Mouse (Mus musculus): ENCODE results near the gene Tmem114. TPM values are rescaled to one million over a fixed set of nuclear protein-coding genes. Genes with fewer than 3 reads are reported as not detected.

Gene Tmem114
- not detected in 2 replicates for polyA plus RNA-seq (2012; rRNA removed)

DNA sequence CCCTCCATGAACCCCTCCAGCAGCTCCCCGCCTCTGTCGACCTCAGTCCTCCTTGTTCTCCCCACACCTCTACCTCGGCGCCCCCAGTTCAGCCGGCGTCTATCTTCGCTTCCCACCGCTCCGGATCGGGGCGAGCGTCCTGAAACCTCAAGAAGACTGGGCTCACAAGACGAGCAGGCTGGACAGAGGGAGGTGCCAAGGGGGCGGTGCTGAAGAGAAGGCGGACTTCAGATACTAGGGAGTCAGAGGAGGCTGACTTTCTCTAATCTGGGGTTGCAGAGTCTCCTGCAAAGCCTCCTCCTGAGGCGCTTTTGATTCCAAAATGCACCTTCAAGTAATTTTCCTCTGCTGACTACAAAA lies at the start of gene Tmem114:
TSS of gene Tmem114 (minus strand) at position 166 of the 360 bp plus-strand sequence.

DNA sequence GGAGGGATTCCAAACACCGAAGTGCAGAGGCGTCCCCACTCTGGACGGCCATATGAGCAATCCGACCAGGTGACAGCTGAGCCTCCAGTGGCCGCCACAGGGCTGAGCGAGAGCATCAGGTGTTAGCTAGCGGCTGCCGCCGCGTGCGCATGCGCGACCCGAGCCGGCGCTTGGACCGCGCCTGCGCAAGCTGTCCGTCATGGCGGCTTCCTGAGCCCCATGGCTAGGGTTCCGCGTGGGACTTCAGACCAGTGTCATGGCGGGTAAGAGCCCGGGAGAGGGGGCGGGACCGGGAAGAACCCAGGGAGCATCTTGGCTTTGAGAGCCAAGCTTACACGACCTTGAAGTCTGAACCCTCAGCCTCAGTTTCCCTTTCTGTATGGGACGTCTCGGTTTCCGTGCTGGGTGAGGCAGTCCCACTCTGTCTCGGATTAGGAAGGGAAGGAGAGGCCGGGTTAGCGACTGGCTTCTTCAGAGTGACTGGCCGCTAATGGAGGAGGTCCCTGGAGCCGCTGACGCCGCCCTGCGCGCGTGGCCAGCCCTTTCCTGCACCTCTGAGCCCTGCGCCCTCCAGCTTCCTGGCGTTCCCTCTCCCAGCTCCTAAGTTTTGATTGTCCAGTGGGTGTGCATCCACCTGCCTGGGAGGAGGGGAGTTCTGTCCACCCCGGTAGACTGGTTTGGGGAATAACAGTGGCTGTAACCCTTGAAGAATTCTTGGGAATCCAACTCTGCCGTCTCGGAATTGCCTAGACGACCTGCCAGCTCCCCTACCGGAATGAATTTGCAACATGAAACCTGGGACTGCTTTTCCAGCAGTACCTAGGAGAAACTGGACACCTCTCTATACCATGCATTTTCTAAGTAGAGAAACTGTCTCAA lies 45.9 kb upstream of the Tmem114 start, which contains the start of gene Mettl22:
TSS of gene Mettl22 (plus strand) at position 186 of the 879 bp plus-strand sequence.

Other genes with a start within 250 kb of the Tmem114 start
- 7.9 and 8.2 TPM in 2 replicates for gene Mettl22, start 45.7 kb upstream of the Tmem114 start, polyA plus RNA-seq (2012; rRNA removed)
- gene Abat, start 88.3 kb upstream of the Tmem114 start, polyA plus RNA-seq (2012; rRNA removed), result 11.9 and 13.3 TPM in 2 replicates
- 20.4 and 25.1 TPM in 2 replicates for gene Pmm2, start 212.5 kb upstream of the Tmem114 start, polyA plus RNA-seq (2012; rRNA removed)
- 6.8 and 8.4 TPM in 2 replicates for gene Tmem186, start 212.6 kb upstream of the Tmem114 start, polyA plus RNA-seq (2012; rRNA removed)
- gene Carhsp1, start 247.0 kb upstream of the Tmem114 start, polyA plus RNA-seq (2012; rRNA removed), result 32.7 and 39.8 TPM in 2 replicates